Mouse (Mus musculus) ES-E14 (cell line): ENCODE measurements around the gene Cldnd1.

Source experiments
- CHD2 ChIP-seq: IDR thresholded peaks from 2 replicates; pipeline ENCODE4 v1.6.1; 2014; ENCODE audit warnings: mild to moderate bottlenecking, low read depth, low read length, inconsistent platforms
- MAFK ChIP-seq: IDR thresholded peaks from 2 replicates; pipeline ENCODE4 v1.6.1; 2014; ENCODE audit warnings: mild to moderate bottlenecking, low read depth, low read length, inconsistent platforms; ENCODE audit not compliant: insufficient read depth

DNA sequence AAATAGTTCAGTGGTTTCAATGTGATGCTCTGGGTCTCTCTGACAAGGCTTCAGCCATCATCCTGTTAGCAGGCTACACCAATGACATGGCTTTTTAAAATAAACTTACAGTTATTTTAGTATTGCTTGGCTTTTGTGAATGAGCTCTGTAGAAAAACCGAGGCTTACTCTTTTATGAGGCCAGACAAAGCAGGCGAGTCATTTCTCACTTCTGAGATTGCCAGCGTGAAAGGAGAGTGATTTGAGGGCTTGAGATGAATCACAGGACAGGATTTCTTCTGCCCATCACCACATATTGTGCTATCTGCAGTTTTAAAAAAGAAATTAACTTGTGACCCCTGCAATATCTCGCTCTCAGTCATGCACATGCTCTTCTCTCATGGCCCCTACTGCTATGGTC, 12.7 kb upstream of the Cldnd1 start:
- no peak for TF ChIP-seq MAFK
- TF ChIP-seq CHD2 = no peak
